Mouse (Mus musculus): ENCODE results near the gene Adgrd1. TPM values are rescaled to one million over a fixed set of nuclear protein-coding genes. Genes with fewer than 3 reads are reported as not detected.

Gene Adgrd1
- 1.5 TPM for polyA plus RNA-seq (2017; shearing (Covaris generic))

GRCm38 (mm10) chr5:129096511-129096910 is at the start of gene Adgrd1:
Gene Adgrd1, plus strand, starts transcription at chr5:129096750.

Other genes with a start within 250 kb of the Adgrd1 start
- not detected for gene Rimbp2, start 143.3 kb upstream of the Adgrd1 start, polyA plus RNA-seq (2017; shearing (Covaris generic))
- gene Stx2, start 88.2 kb upstream of the Adgrd1 start, polyA plus RNA-seq (2017; shearing (Covaris generic)): 4.2 TPM
- 195 TPM for gene Ran, start 76.7 kb upstream of the Adgrd1 start, polyA plus RNA-seq (2017; shearing (Covaris generic))